Mouse (Mus musculus) embryonic facial prominence, embryonic 11.5 days (tissue): ENCODE data around the gene Txnrd1. TPM values are rescaled to one million over a fixed set of nuclear protein-coding genes. Genes with fewer than 3 reads are reported as not detected.

Experiments used
- ATAC-seq: fragments of 200-750 bp; cut with Nextera tagmentation; replicated peaks from 2 replicates; pipeline ENCODE4 v1.8.0; 2017; ENCODE audit warnings: low read depth; ENCODE audit not compliant: insufficient number of reproducible peaks, low FRiP score, low TSS enrichment
- DNase-seq: peaks from one replicate; pipeline ENCODE4 v3.0.0-alpha.2; 2015; ENCODE audit warnings: low spot score
- H3K27ac ChIP-seq: fragments of 300-500 bp; sonication (generic); replicated peaks from 2 replicates; pipeline ENCODE4 v1.5.1; 2014; ENCODE audit warnings: mild to moderate bottlenecking, low read depth, low read length, control low read depth
- H3K27me3 ChIP-seq: fragments of 300-500 bp; sonication (generic); 2 replicates; pipeline ENCODE4 v1.6.1; 2014; ENCODE audit warnings: mild to moderate bottlenecking, low read length, moderate library complexity, mixed read lengths; ENCODE audit not compliant: control insufficient read depth, insufficient read depth
- H3K36me3 ChIP-seq: fragments of 300-500 bp; sonication (generic); replicated peaks from 2 replicates; pipeline ENCODE4 v1.6.1; 2014; ENCODE audit warnings: low read depth, mild to moderate bottlenecking, low read length, moderate library complexity, mixed read lengths; ENCODE audit not compliant: control insufficient read depth, insufficient read depth
- H3K4me1 ChIP-seq: fragments of 300-500 bp; sonication (generic); 2 replicates; pipeline ENCODE4 v1.6.1; 2014; ENCODE audit warnings: low read length, mixed read lengths; ENCODE audit not compliant: control insufficient read depth, insufficient read depth
- H3K4me2 ChIP-seq: fragments of 300-500 bp; sonication (generic); 2 replicates; pipeline ENCODE4 v1.6.1; 2014; ENCODE audit warnings: low read depth, mild to moderate bottlenecking, control low read depth, low read length, moderate library complexity
- H3K4me3 ChIP-seq: fragments of 300-500 bp; sonication (generic); 2 replicates; pipeline ENCODE4 v1.5.1; 2014; ENCODE audit warnings: low read depth, low read length, control low read depth
- H3K9ac ChIP-seq: fragments of 300-500 bp; sonication (generic); replicated peaks from 2 replicates; pipeline ENCODE4 v1.6.1; 2014; ENCODE audit warnings: mild to moderate bottlenecking, control low read depth, low read length
- H3K9me3 ChIP-seq: fragments of 300-500 bp; sonication (generic); replicated peaks from 2 replicates; pipeline ENCODE4 v1.6.1; 2016; ENCODE audit warnings: mild to moderate bottlenecking, low read length, inconsistent platforms, mixed read lengths; ENCODE audit not compliant: control insufficient read depth
- WGBS: fragments of 180-500 bp; shearing (Covaris S2); extraction: QIAGEN DNeasy Blood & Tissue Kit; methylation state at CpG from one replicate; pipeline ENCODE4 v1.1.7; 2014; 5-methylcytosine and 5-hydroxymethylcytosine counted together
- polyA plus RNA-seq: library from polyadenylated mRNA; unstranded; fragments of >200 nt; fragmentation: Nextera tagmentation; extraction: Ambion mirVana; gene quantifications from 2 replicates; pipeline ENCODE4 v1.2.1, GENCODE M21; 2014

Gene Txnrd1
- polyA plus RNA-seq, 1 experiment from 2014 or later, result 180 TPM

DNA sequence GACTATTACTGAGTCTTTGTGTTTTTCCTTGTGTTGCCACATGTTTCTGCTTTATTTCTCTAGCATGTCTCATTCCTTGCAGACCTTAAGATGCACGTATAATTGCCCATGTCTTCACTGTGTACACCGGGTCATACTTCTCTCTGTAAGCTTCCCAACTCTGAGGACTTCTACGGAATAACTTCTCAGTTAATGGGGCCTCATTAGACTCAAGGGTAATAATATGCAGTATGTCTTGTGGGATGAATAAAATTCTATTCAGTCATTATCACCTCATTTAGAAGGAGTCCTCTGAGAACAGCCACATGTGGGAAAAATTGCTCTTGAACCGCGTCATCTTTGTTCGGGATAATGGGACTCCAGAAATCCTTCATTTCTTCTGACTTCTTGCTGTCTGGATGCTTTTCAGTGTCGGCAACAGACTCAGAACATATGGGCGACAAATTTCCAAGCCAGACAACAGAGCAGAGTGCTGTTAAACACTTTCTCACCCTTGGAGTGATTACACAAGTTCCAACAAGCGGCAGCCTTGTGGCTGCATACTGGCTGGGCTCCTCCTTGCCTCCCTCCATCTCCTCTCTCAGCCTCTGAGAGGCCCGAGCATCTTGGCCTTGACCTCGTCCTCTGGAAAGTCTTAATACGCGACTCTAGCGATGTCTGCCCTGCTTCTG, 10.5 kb upstream of the Txnrd1 start:
- H3K4me3 ChIP-seq, result no peak overlapping the region
- DNase-seq (no peak), ATAC-seq (no peak)
- no peaks in the 10 kb centered on the region for H3K4me1 ChIP-seq
- 73% methylated on average over 14 of the region's 14 CpGs for WGBS
- no peaks in the 10 kb centered on the region for H3K27me3 ChIP-seq
- no peaks in the 10 kb centered on the region for H3K36me3 ChIP-seq
- no peak overlapping the region for H3K27ac ChIP-seq
- no peak overlapping the region for H3K9ac ChIP-seq
- H3K4me2 ChIP-seq, result no peak overlapping the region; the same call in 1 of the 2 replicates
- no peaks in the 10 kb centered on the region for H3K9me3 ChIP-seq

DNA sequence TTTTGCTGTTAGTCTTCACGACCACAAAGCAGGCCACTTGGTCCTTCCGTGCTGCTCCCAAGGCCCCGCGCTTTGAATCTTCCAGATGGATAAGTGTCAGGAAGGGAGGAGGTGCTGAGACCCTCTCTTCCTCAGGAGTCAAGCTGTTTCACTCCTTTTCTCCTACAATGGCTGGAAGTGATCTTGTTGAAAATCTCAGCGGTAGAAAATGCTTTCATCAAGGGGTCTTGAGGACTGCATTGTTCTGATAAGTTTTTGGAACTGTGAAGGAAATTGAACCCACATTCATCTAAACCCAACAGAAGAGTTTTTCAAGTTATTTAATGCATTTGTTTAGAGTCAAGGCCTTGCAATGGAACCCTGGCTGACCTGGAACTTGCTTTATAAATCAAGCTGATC, 10.0 kb upstream of the Txnrd1 start:
- no peaks in the 10 kb centered on the region for H3K9me3 ChIP-seq
- 70% methylated on average over 5 of the region's 5 CpGs for WGBS
- no peaks in the 10 kb centered on the region for H3K36me3 ChIP-seq
- H3K9ac ChIP-seq, result no peak overlapping the region
- no peak overlapping the region for H3K27ac ChIP-seq
- ATAC-seq, result no peak
- H3K4me2 ChIP-seq, result no peak overlapping the region
- H3K4me3 ChIP-seq, result no peak overlapping the region
- no peaks in the 10 kb centered on the region for H3K27me3 ChIP-seq
- H3K4me1 ChIP-seq, result no peaks in the 10 kb centered on the region
- no peak for DNase-seq

DNA sequence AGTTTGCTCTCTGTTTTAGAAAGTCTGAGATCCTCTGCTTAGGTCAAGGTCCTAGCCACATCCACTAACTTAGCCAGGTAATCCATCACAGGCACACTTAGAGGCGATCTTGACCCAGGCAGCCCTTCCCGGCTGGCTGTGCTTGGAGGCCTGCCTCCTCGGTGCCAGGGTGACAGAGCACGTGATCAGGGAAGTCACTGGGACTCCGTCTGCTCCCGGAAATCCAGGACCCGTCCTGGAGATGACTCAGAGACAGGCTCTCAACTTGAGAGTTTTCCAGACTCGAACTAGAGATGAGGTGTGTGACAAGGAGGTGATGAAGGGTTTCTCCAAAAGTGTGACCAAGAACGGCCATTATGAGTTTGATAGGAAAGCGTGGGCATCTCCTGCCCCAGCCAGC, 9.2 kb upstream of the Txnrd1 start:
- ATAC-seq, result no peak
- H3K4me1 ChIP-seq, result no peaks in the 10 kb centered on the region
- no peak overlapping the region for H3K9ac ChIP-seq
- no peak for DNase-seq
- H3K36me3 ChIP-seq, result no peaks in the 10 kb centered on the region
- H3K4me3 ChIP-seq, result no peak overlapping the region
- H3K9me3 ChIP-seq, result no peaks in the 10 kb centered on the region
- no peak overlapping the region for H3K27ac ChIP-seq
- H3K4me2 ChIP-seq, result no peak overlapping the region
- WGBS, result 76% methylated on average over 10 of the region's 10 CpGs
- no peaks in the 10 kb centered on the region for H3K27me3 ChIP-seq

DNA sequence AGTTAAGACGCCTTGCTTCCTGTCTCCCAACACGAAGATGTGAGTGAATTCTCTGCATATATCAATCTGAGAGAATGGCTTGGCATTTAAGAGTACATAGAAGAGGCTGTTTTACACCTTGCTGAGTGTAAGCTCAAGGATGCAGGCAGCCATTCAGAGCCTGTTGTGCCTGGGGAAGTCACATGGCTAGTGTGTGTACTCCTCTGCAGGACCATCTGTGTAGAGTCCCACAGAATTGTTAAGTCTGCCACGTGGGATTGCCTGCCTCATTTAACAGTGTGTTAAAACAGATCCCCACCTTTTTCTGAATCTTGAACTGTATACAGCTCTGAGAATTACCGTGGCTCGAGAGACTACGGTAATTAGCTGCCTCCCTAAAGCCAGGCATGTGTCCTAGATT, 7.2 kb upstream of the Txnrd1 start:
- ATAC-seq (peak; percentile 65; the same call in 1 of the 2 replicates), DNase-seq (no peak)
- Histone ChIP-seq H3K27ac (no peak overlapping the region), H3K36me3 (no peaks in the 10 kb centered on the region), H3K4me3 (no peak overlapping the region), H3K27me3 (no peaks in the 10 kb centered on the region), H3K4me1 (no peaks in the 10 kb centered on the region), H3K4me2 (no peak overlapping the region), H3K9ac (no peak overlapping the region), H3K9me3 (no peaks in the 10 kb centered on the region)
- 55% methylated on average over 6 of the region's 6 CpGs for WGBS

DNA sequence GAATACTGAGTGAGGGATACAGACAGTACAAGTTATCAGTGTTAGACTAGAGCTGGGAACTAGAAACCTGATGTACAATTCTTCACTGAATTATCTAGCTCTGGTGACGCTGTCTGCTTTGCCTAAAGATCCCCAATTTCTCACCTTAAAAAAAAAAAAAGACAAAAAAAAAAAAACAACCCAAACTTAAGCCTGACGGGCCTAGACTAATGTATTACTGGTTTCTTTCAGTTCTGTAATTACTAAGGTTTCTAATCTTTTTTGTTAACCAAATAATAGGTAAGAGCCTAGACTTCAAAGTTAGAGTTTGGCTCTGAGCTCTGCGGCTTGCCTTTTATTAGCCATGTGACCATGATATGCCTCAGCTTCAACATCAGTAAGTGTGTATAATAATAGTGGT, 2.1 kb downstream of the Txnrd1 start:
- DNase-seq, result no peak
- H3K9ac ChIP-seq, result no peak overlapping the region
- no peaks in the 10 kb centered on the region for H3K27me3 ChIP-seq
- ATAC-seq, result no peak
- H3K4me2 ChIP-seq, result no peak overlapping the region
- H3K4me1 ChIP-seq, result no peaks in the 10 kb centered on the region
- no peaks in the 10 kb centered on the region for H3K36me3 ChIP-seq
- 87% methylated on average over 3 of the region's 3 CpGs for WGBS
- no peak overlapping the region for H3K4me3 ChIP-seq
- H3K27ac ChIP-seq, result no peak overlapping the region
- no peaks in the 10 kb centered on the region for H3K9me3 ChIP-seq

DNA sequence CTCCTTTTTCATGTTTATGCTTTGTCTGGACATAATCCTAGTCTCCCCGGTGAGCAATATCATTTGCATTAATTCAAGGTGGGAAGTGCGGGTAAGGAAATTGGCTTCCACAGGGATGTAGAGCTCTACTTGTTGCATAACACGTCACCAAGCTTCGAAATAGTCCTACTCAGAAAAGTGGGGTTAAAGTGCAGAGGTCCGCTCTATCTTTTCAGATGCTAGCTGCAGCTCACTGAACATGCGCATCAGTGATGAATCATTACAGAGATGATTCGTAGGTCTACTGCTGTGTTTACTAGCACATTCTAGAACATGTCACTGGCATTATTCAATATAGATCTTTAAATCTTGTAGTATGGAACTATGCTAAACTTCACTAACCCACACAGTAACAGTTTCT, 4.6 kb downstream of the Txnrd1 start:
- no peaks in the 10 kb centered on the region for H3K27me3 ChIP-seq
- ATAC-seq (no peak), DNase-seq (no peak)
- no peaks in the 10 kb centered on the region for H3K36me3 ChIP-seq
- no peak overlapping the region for H3K27ac ChIP-seq
- no peak overlapping the region for H3K4me3 ChIP-seq
- no peak overlapping the region for H3K9ac ChIP-seq
- H3K4me2 ChIP-seq, result no peak overlapping the region
- H3K4me1 ChIP-seq, result no peaks in the 10 kb centered on the region
- H3K9me3 ChIP-seq, result no peaks in the 10 kb centered on the region
- 81% methylated on average over 7 of the region's 7 CpGs for WGBS

DNA sequence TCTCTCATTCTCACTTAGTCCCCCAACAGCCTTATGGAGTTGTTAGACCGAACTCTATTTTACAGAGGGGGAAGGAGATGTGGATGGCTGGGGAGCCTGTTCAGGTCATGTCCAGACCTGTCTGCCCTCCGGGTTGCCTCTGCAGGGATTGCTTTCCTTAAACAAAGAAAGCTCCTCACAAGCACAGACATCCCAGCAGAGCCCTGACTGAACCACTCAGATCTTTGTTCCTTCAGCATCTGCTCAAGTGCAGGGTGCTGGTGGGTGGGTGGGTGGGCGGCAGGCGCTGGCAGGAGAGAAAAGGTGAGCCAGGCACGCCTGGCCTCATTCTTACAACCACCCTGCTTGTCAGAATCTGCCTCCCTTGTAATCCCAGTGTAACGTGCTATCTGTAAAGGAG, 10.3 kb downstream of the Txnrd1 start:
- WGBS, result 58% methylated on average over 6 of the region's 6 CpGs
- ATAC-seq (0 out of 2 replicates have a peak, but pooled peaks have one; percentile 18), DNase-seq (peak; percentile 54)
- no peak overlapping the region for H3K4me3 ChIP-seq
- no peak overlapping the region for H3K4me2 ChIP-seq
- no peaks in the 10 kb centered on the region for H3K36me3 ChIP-seq
- H3K4me1 ChIP-seq, result no peaks in the 10 kb centered on the region
- no peaks in the 10 kb centered on the region for H3K27me3 ChIP-seq
- no peaks in the 10 kb centered on the region for H3K9me3 ChIP-seq
- H3K9ac ChIP-seq, result no peak overlapping the region
- H3K27ac ChIP-seq, result no peak overlapping the region

DNA sequence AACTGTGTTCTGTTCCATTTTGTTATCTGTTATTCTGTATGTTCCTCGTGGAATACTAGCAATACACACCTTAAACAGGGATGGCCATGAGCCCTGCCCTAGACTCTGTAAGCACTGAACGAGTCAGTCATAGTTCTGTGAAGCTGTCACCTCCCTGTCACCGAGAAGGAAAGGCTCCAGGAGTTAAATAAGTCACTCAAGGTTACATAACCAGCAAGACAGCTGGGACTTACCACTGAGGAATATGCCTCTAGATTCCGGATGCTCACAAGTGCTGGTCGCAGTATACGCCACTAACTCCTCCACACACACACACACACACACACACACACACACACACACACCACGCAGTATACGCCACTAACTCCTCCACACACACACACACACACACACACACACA, 11.0 kb downstream of the Txnrd1 start:
- 77% methylated on average over 8 of the region's 8 CpGs for WGBS
- H3K4me1 ChIP-seq, result no peaks in the 10 kb centered on the region
- H3K4me3 ChIP-seq, result no peak overlapping the region
- no peaks in the 10 kb centered on the region for H3K27me3 ChIP-seq
- ATAC-seq (no peak), DNase-seq (no peak)
- no peak overlapping the region for H3K4me2 ChIP-seq
- no peak overlapping the region for H3K9ac ChIP-seq
- H3K9me3 ChIP-seq, result no peaks in the 10 kb centered on the region
- no peaks in the 10 kb centered on the region for H3K36me3 ChIP-seq
- no peak overlapping the region for H3K27ac ChIP-seq
